Comparison of ENCODE assay signal across 8 mouse cellular contexts in the genomic region with DNA sequence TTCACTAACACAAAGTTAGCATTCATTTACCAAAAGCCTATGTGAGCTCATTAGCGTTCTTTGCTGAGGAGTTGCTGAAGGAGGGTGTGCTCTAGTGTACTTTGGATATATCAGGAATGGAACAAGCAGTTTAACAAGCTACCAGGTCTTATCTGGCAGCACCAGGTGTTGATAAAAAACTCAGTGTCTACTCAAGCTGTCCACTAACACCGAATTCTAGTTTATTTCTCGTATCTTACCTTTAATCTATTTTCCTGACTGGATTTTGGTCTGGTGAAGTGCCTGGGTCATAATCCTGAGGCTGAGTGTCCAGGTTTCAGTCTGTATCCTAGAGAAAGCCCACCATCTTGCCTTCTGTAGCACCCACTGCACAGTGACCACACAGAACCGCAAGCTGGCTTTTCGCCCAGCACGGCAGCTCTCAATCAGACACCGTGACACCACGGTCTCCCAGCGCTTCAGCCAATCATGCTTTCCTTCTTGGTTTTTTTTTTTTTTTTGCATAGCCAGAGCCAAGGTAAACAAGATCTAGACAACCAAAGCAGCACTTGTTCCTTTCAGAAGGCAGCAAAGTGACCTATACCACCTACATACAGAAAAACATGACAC. TPM values are rescaled to one million over a fixed set of nuclear protein-coding genes. Genes with fewer than 3 reads are reported as not detected.
A peak's percentile ranks its signal among the peaks of the same experiment; 100 is the strongest.
DNase-seq lines count a peak whose midpoint lies in the region; ATAC-seq lines count a peak whose summit lies in the region.

No protein-coding gene starts in this region.

- H3K27me3 ChIP-seq in midbrain, embryonic 15.5 days (replicated peaks): no peaks in the 10 kb centered on the region
- no peaks in the 10 kb centered on the region for H3K27me3 ChIP-seq in hindbrain, embryonic 16.5 days (replicated peaks; ENCODE audit: control insufficient read depth, insufficient read depth, low read length)

- DNase-seq in adrenal gland, adult (ENCODE audit: inconsistent age in 2 of 2, low spot score in 1 of 2): peak; percentile 58 to 76
- DNase-seq in adrenal gland, postnatal 4 days (ENCODE audit: low spot score in 2 of 2): no peak
- DNase-seq in c-Kit-positive CD71-positive TER-119-positive erythroid progenitor cells, embryonic 14.5 days (ENCODE audit: low spot score): peak; percentile 90
- DNase-seq in kidney, postnatal 25 days: peak; percentile 69 to 77
- DNase-seq in embryo, embryonic 10.5 days (ENCODE audit: low spot score): no peak

- no peaks in the 10 kb centered on the region for H3K9me3 ChIP-seq in midbrain, embryonic 15.5 days
- H3K9me3 ChIP-seq in hindbrain, embryonic 16.5 days (ENCODE audit: control insufficient read depth, low read length): no peaks in the 10 kb centered on the region

- H3K36me3 ChIP-seq in midbrain, embryonic 15.5 days (replicated peaks): peaks cover 48% of the 10 kb centered on the region
- peaks cover 24% of the 10 kb centered on the region for H3K36me3 ChIP-seq in hindbrain, embryonic 16.5 days (ENCODE audit: control insufficient read depth, insufficient read depth, low read length)

- no peaks in the 10 kb centered on the region for H3K4me1 ChIP-seq in midbrain, embryonic 15.5 days
- H3K4me1 ChIP-seq in hindbrain, embryonic 16.5 days (ENCODE audit: control insufficient read depth, insufficient read depth, low read depth, low read length): no peaks in the 10 kb centered on the region

- H3K27ac ChIP-seq in midbrain, embryonic 15.5 days: no peak overlapping the region
- H3K27ac ChIP-seq in hindbrain, embryonic 16.5 days (ENCODE audit: low read depth, low read length): no peak overlapping the region

- WGBS in midbrain, embryonic 15.5 days: 91% methylated on average over 9 of the region's 9 CpGs
- 79% methylated on average over 9 of the region's 9 CpGs for WGBS in hindbrain, embryonic 16.5 days

- H3K4me3 ChIP-seq in midbrain, embryonic 15.5 days: no peak overlapping the region
- no peak overlapping the region for H3K4me3 ChIP-seq in hindbrain, embryonic 16.5 days (ENCODE audit: low read length)

- no peak overlapping the region for H3K9ac ChIP-seq in midbrain, embryonic 15.5 days
- H3K9ac ChIP-seq in hindbrain, embryonic 16.5 days (ENCODE audit: low read depth, low read length): no peak overlapping the region

- ATAC-seq in megakaryocyte progenitor cell, adult 5-6 weeks (replicated peaks; ENCODE audit: poor library complexity): peak; percentile 91
- ATAC-seq in midbrain, embryonic 15.5 days (replicated peaks): no peak
- no peak for ATAC-seq in hindbrain, embryonic 16.5 days

- no peak overlapping the region for H3K4me2 ChIP-seq in midbrain, embryonic 15.5 days
- no peak overlapping the region for H3K4me2 ChIP-seq in hindbrain, embryonic 16.5 days (ENCODE audit: low read length)

RNA-seq across cellular contexts. Expression of a gene that starts 10.6 kb away (rescaled TPM):
- total RNA-seq in adrenal gland, postnatal 4 days (2021): 100 to 1,000 TPM; 165 to 166 TPM
- total RNA-seq in megakaryocyte progenitor cell, adult 5-6 weeks (2015): 51.3 and 64.2 TPM in 2 replicates
- 69.8 and 74.2 TPM in 2 replicates for total RNA-seq in megakaryocyte progenitor cell, adult 5-6 weeks (2017)
- polyA plus RNA-seq in midbrain, embryonic 15.5 days (2015; fragmentation: Nextera tagmentation; extraction: Ambion mirVana): 173 and 176 TPM in 2 replicates
- polyA plus RNA-seq in hindbrain, embryonic 16.5 days (2015; fragmentation: Nextera tagmentation; extraction: Ambion mirVana): 124 and 141 TPM in 2 replicates

RNA-seq across cellular contexts. Expression of a gene that starts 32.3 kb away (rescaled TPM):
- total RNA-seq in adrenal gland, postnatal 4 days (2021): 1 to 10 TPM; 6.9 to 8.6 TPM
- 4.4 and 5.3 TPM in 2 replicates for total RNA-seq in megakaryocyte progenitor cell, adult 5-6 weeks (2015)
- 6.0 and 7.5 TPM in 2 replicates for total RNA-seq in megakaryocyte progenitor cell, adult 5-6 weeks (2017)
- polyA plus RNA-seq in midbrain, embryonic 15.5 days (2015; fragmentation: Nextera tagmentation; extraction: Ambion mirVana): 8.4 and 10.4 TPM in 2 replicates
- polyA plus RNA-seq in hindbrain, embryonic 16.5 days (2015; fragmentation: Nextera tagmentation; extraction: Ambion mirVana): 11.5 and 15.2 TPM in 2 replicates

RNA-seq across cellular contexts. Expression of a gene that starts 47.9 kb away (rescaled TPM):
- 10 to 100 TPM; 14.3 to 14.4 TPM for total RNA-seq in adrenal gland, postnatal 4 days (2021)
- total RNA-seq in megakaryocyte progenitor cell, adult 5-6 weeks (2015): 4.5 and 6.4 TPM in 2 replicates
- total RNA-seq in megakaryocyte progenitor cell, adult 5-6 weeks (2017): 6.4 and 8.4 TPM in 2 replicates
- 7.4 and 8.2 TPM in 2 replicates for polyA plus RNA-seq in midbrain, embryonic 15.5 days (2015; fragmentation: Nextera tagmentation; extraction: Ambion mirVana)
- polyA plus RNA-seq in hindbrain, embryonic 16.5 days (2015; fragmentation: Nextera tagmentation; extraction: Ambion mirVana): 6.3 and 6.7 TPM in 2 replicates

RNA-seq across cellular contexts. Expression of a gene that starts 58.7 kb away (rescaled TPM):
- under 1 TPM; 0.42 to 0.54 TPM for total RNA-seq in adrenal gland, postnatal 4 days (2021)
- total RNA-seq in megakaryocyte progenitor cell, adult 5-6 weeks (2015): 0.44 and 0.59 TPM in 2 replicates
- total RNA-seq in megakaryocyte progenitor cell, adult 5-6 weeks (2017): 0.29 TPM in 1 of 2 replicates, not detected in the other
- not detected in 2 replicates for polyA plus RNA-seq in midbrain, embryonic 15.5 days (2015; fragmentation: Nextera tagmentation; extraction: Ambion mirVana)
- polyA plus RNA-seq in hindbrain, embryonic 16.5 days (2015; fragmentation: Nextera tagmentation; extraction: Ambion mirVana): 0.29 TPM in 1 of 2 replicates, not detected in the other

Comparison
In these comparisons a context has a peak if more than half of its experiments do, and no peak if none do; other contexts are left out.
1. DNase-seq: peak in adrenal gland, adult (2 of 2), c-Kit-positive CD71-positive TER-119-positive erythroid progenitor cells, embryonic 14.5 days (single experiment) and kidney, postnatal 25 days (2 of 2); none in adrenal gland, postnatal 4 days (0 of 2) and embryo, embryonic 10.5 days (single experiment).